Mouse (Mus musculus) forebrain, postnatal 0 days (tissue): ENCODE data around the gene Herpud2. TPM values are rescaled to one million over a fixed set of nuclear protein-coding genes. Genes with fewer than 3 reads are reported as not detected.

ENCODE experiments used
- ATAC-seq: fragments of 200-750 bp; cut with Nextera tagmentation; 2 replicates; pipeline ENCODE4 v1.8.0; 2017; ENCODE audit warnings: mild to moderate bottlenecking, moderate library complexity
- DNase-seq: peaks from one replicate; pipeline ENCODE4 v3.0.0-alpha.2; 2015
- H3K27ac ChIP-seq: fragments of 300-500 bp; sonication (generic); 2 replicates; pipeline ENCODE4 v1.5.1; 2014; ENCODE audit warnings: low read depth, mild to moderate bottlenecking, antibody characterized with exemption, low read length, moderate library complexity, mixed read lengths
- H3K27me3 ChIP-seq: fragments of 300-500 bp; sonication (generic); 2 replicates; pipeline ENCODE4 v1.6.1; 2014; ENCODE audit warnings: mild to moderate bottlenecking, low read length, mixed read lengths; ENCODE audit not compliant: insufficient read depth
- H3K36me3 ChIP-seq: fragments of 300-500 bp; sonication (generic); 2 replicates; pipeline ENCODE4 v1.6.1; 2014; ENCODE audit warnings: mild to moderate bottlenecking, moderate library complexity; ENCODE audit not compliant: insufficient read depth
- H3K4me1 ChIP-seq: fragments of 300-500 bp; sonication (generic); 2 replicates; pipeline ENCODE4 v1.6.1; 2014; ENCODE audit warnings: antibody characterized with exemption; ENCODE audit not compliant: insufficient read depth
- H3K4me2 ChIP-seq: fragments of 300-500 bp; sonication (generic); 2 replicates; pipeline ENCODE4 v1.6.1; 2014; ENCODE audit warnings: low read depth, mild to moderate bottlenecking, moderate library complexity
- H3K4me3 ChIP-seq: fragments of 300-500 bp; sonication (generic); 2 replicates; pipeline ENCODE4 v1.5.1; 2014; ENCODE audit warnings: low read depth, low read length, mixed read lengths
- H3K9ac ChIP-seq: fragments of 300-500 bp; sonication (generic); 2 replicates; pipeline ENCODE4 v1.6.1; 2014; ENCODE audit warnings: mild to moderate bottlenecking
- H3K9me3 ChIP-seq: fragments of 300-500 bp; sonication (generic); 2 replicates; pipeline ENCODE4 v1.6.1; 2016; ENCODE audit warnings: low read length
- CTCF ChIP-seq: sonication (generic); IDR thresholded peaks from 2 replicates; pipeline ENCODE4 v1.5.1; 2016; ENCODE audit warnings: antibody characterized with exemption, control low read depth, low read depth
- WGBS: fragments of 180-500 bp; shearing (Covaris S2); extraction: QIAGEN DNeasy Blood & Tissue Kit; methylation state at CpG from one replicate; pipeline ENCODE4 v1.1.7; 2014; 5-methylcytosine and 5-hydroxymethylcytosine counted together
- polyA plus RNA-seq: library from polyadenylated mRNA; unstranded; fragments of >200 nt; fragmentation: Nextera tagmentation; extraction: Ambion mirVana; gene quantifications from 2 replicates; pipeline ENCODE4 v1.2.1, GENCODE M21; 2015
- total RNA-seq: library from RNA; depleted of rRNA; stranded (reverse); fragments of >200 nt; gene quantifications from 2 replicates; pipeline ENCODE4 v1.2.3, GENCODE M21; 2014; rRNA removed

Gene Herpud2
- total and polyA plus RNA-seq, 2 experiments from 2014 or later: 20.1 to 30.4 TPM

DNA sequence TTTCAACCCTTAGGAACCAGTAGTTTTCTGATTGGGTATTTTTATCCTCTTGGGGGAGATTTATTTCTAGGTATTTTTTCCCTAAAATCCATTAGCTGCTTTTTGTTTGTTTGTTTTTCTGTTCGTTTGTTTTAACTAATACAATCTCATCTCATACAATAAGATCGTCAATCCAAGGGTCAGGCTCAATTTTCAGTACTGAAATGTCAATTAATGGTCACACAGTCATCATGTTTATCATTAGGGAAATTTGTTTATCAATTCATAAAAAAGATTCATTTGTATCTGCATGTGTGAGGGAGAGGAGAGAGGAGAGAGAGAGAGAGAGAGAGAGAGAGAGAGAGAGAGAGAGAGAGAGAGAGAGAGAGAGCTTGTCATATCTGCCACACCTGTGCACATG, 62.5 kb downstream of the Herpud2 start, which contains the start of gene Gm10181:
Gene Gm10181, plus strand, starts transcription at position 301 of the 400 bp plus-strand sequence.
- H3K36me3 ChIP-seq: no peaks in the 10 kb centered on the region
- DNase-seq: no peak
- H3K4me3 ChIP-seq: no peak within 1 kb of the TSS
- no peaks in the 10 kb centered on the region for H3K27me3 ChIP-seq
- H3K27ac ChIP-seq: no peak within 1 kb of the TSS
- TF ChIP-seq CTCF: no peak
- H3K9ac ChIP-seq: no peak within 1 kb of the TSS
- H3K4me1 ChIP-seq: no peaks in the 10 kb centered on the region
- H3K4me2 ChIP-seq: no peak within 1 kb of the TSS
- no peaks in the 10 kb centered on the region for H3K9me3 ChIP-seq
- 83% methylated on average over 2 of the region's 2 CpGs for WGBS
- ATAC-seq: no peak

DNA sequence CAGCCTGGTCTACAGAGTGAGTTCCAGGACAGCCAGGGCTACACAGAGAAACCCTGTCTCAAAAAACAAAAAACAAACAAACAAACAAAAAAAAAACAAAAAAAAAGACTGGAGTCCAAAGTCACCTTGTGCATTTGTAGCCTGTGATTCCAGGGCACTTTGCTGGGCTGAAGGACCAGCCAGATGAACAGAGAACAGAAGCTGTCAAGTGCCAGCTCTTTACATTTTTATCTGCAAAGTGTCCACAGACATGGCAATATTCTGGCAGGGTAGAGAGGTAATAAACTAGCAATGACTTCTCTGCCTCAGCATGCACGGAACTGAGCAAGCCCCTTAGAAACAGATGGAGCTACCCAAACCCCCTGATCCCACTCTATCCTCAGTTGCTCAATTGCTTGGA, 75.1 kb downstream of the Herpud2 start:
- Histone ChIP-seq H3K27me3 (no peaks in the 10 kb centered on the region), H3K4me2 (no peak overlapping the region), H3K9ac (no peak overlapping the region), H3K4me3 (no peak overlapping the region), H3K27ac (no peak overlapping the region), H3K4me1 (no peaks in the 10 kb centered on the region), H3K9me3 (no peaks in the 10 kb centered on the region), H3K36me3 (no peaks in the 10 kb centered on the region)
- 87% methylated on average over 1 of the region's 1 CpGs for WGBS
- DNase-seq: no peak
- no peak for TF ChIP-seq CTCF
- no peak for ATAC-seq

DNA sequence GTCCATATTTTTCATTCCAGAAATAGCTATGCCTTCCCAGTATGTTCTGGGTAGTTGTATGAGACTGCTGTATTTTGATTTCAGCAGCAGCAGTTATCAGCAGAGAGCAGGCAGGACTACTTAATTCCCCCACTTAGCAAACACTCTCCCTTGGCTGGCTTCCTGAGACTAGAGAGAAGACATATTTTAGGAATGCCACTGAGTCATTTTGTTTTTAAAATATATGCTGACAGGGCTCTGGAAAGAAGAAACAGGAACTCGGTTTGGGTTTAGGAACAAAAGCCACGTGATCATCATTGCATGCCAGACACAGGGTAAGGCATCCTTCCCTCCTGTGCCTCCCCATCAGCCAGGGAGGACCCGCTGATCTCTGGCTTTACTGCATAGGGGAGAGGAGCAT, 75.6 kb downstream of the Herpud2 start:
- Histone ChIP-seq H3K9ac (no peak overlapping the region), H3K27ac (no peak overlapping the region), H3K9me3 (no peaks in the 10 kb centered on the region), H3K4me3 (no peak overlapping the region), H3K36me3 (no peaks in the 10 kb centered on the region), H3K4me1 (no peaks in the 10 kb centered on the region), H3K4me2 (no peak overlapping the region), H3K27me3 (no peaks in the 10 kb centered on the region)
- no peak for DNase-seq
- 60% methylated on average over 3 of the region's 3 CpGs for WGBS
- no peak for TF ChIP-seq CTCF
- ATAC-seq: no peak

DNA sequence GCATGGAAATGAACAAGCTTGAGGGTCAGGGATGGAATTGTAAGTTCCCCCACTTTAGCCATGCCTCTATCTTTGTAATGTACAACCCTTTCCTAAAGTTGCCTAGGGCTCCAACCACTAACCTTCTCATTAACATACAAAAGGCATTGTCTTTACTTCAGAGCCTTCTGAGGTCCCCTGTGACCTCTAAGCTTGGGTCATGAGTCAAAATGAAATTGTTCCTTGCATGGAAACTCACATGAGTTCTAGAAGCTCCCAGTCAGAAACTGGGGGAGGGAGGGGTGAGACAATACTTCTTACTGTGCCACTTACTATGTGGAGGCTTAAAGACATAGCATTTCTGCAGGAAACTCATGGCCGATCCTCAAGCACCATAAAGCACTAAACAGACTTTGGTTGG, 79.0 kb downstream of the Herpud2 start:
- H3K4me1 ChIP-seq: no peaks in the 10 kb centered on the region
- no peak overlapping the region for H3K27ac ChIP-seq
- no peaks in the 10 kb centered on the region for H3K9me3 ChIP-seq
- no peak for ATAC-seq
- no peaks in the 10 kb centered on the region for H3K36me3 ChIP-seq
- no peak overlapping the region for H3K4me3 ChIP-seq
- TF ChIP-seq CTCF: no peak
- no peak overlapping the region for H3K4me2 ChIP-seq
- no peaks in the 10 kb centered on the region for H3K27me3 ChIP-seq
- no peak for DNase-seq
- H3K9ac ChIP-seq: no peak overlapping the region
- WGBS: 88% methylated on average over 1 of the region's 1 CpGs

DNA sequence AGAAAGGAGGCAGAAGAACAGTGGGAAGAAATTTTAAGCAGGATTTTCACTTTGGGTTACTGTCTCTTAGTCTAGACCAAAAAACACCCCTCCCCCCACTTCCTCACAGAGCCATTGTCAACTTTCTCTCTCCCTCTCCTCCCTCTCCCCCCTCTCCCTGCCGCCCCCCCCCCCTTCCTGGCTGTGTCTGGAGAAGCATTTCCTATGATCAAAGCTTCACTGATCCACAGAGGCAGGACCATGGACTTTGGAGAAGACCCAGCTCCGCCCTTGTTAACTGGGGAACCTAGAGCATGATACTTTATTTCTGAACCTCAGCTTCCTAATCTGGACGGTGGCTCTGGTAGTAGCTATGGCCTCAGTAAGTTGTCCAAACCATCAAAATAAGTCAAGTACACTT, 92.9 kb downstream of the Herpud2 start:
- TF ChIP-seq CTCF: no peak
- 75% methylated on average over 2 of the region's 3 CpGs for WGBS
- ATAC-seq: no peak
- Histone ChIP-seq H3K27ac (no peak overlapping the region), H3K4me2 (no peak overlapping the region), H3K27me3 (no peaks in the 10 kb centered on the region), H3K4me3 (no peak overlapping the region), H3K9ac (no peak overlapping the region), H3K36me3 (no peaks in the 10 kb centered on the region), H3K4me1 (no peaks in the 10 kb centered on the region), H3K9me3 (peaks cover 4% of the 10 kb centered on the region; the same call in 1 of the 2 replicates)
- no peak for DNase-seq

Other genes with a start within 250 kb of the Herpud2 start
- gene Gm10181, start 62.4 kb downstream of the Herpud2 start, total RNA-seq: not detected in 2 replicates
- not detected in 2 replicates for gene Gm10181, start 62.4 kb downstream of the Herpud2 start, polyA plus RNA-seq
- 205 and 233 TPM in 2 replicates for gene Sept7, start 100.6 kb upstream of the Herpud2 start, total RNA-seq
- 249 and 277 TPM in 2 replicates for gene Sept7, start 100.6 kb upstream of the Herpud2 start, polyA plus RNA-seq